ENCODE assay signal across 24 mouse cellular contexts in genomic region chr6:30351290-30351689, GRCm38 (mm10). TPM values are rescaled to one million over a fixed set of nuclear protein-coding genes. Genes with fewer than 3 reads are reported as not detected.
DNase-seq lines count a peak whose midpoint lies in the region; ATAC-seq lines count a peak whose summit lies in the region.
"Had no signal": no experiment of that assay in that cellular context is flagged by ENCODE, and none has a peak within 500 bp of the region (broad histone marks: within the 10 kb centered on the region; RNA-seq: fewer than 3 reads in every experiment).

No protein-coding gene starts in this region.

- H3K27ac ChIP-seq in hindbrain, embryonic 11.5 days (ENCODE audit: low read depth, low read length), result no peak overlapping the region
- no peak overlapping the region for H3K27ac ChIP-seq in midbrain, embryonic 14.5 days (replicated peaks; ENCODE audit: low read depth, low read length)
- H3K27ac ChIP-seq: heart, embryonic 10.5 days; liver, embryonic 13.5 days; midbrain, embryonic 12.5 days; neural tube, embryonic 13.5 days; stomach, postnatal 0 days had no signal

- H3K9ac ChIP-seq in hindbrain, embryonic 11.5 days (ENCODE audit: low read depth, low read length), result no peak overlapping the region
- no peak overlapping the region for H3K9ac ChIP-seq in midbrain, embryonic 14.5 days (replicated peaks; ENCODE audit: low read length)
- H3K9ac ChIP-seq: forebrain, postnatal 0 days; liver, embryonic 13.5 days; midbrain, embryonic 12.5 days; neural tube, embryonic 13.5 days had no signal

- peak; percentile 39 to 51 for DNase-seq in spleen, postnatal 36 days (ENCODE audit: low spot score in 2 of 2)
- DNase-seq in spleen, adult 12 weeks (ENCODE audit: low spot score), result no peak
- DNase-seq in gonadal fat pad, adult 2 months (ENCODE audit: low read depth), result peak; percentile 90
- DNase-seq in thymus, adult 18-20 months, result peak; percentile 67 to 80
- DNase-seq in thymus, postnatal 36 days, result peak; percentile 77 to 85
- DNase-seq in gastrocnemius, adult 8-10 months (ENCODE audit: low spot score in 2 of 2), result no peak
- DNase-seq in hindbrain, embryonic 11.5 days (ENCODE audit: low spot score), result no peak
- no peak for DNase-seq in midbrain, embryonic 14.5 days
- DNase-seq: adrenal gland, postnatal 14 days; cerebellum, adult 9-10 months; forebrain, postnatal 0 days; gastrocnemius, postnatal 36 days; heart, postnatal 4 days; kidney, postnatal 36 days; layer of hippocampus, postnatal 36 days; liver, embryonic 13.5 days; lung, adult 2 months; lung, postnatal 14 days had no signal

- H3K4me2 ChIP-seq in hindbrain, embryonic 11.5 days (replicated peaks; ENCODE audit: low read depth, low read length), result no peak overlapping the region
- no peak overlapping the region for H3K4me2 ChIP-seq in midbrain, embryonic 14.5 days (ENCODE audit: low read length)
- H3K4me2 ChIP-seq: liver, embryonic 13.5 days; midbrain, embryonic 12.5 days; neural tube, embryonic 13.5 days had no signal

- ATAC-seq in hindbrain, embryonic 11.5 days (ENCODE audit: low FRiP score), result no peak
- no peak for ATAC-seq in midbrain, embryonic 14.5 days (ENCODE audit: low FRiP score, low TSS enrichment)
- ATAC-seq: forebrain, postnatal 0 days; hindbrain, embryonic 16.5 days; intestine, postnatal 0 days had no signal

- no peaks in the 10 kb centered on the region for H3K9me3 ChIP-seq in hindbrain, embryonic 11.5 days (ENCODE audit: control insufficient read depth, low read length)
- no peaks in the 10 kb centered on the region for H3K9me3 ChIP-seq in midbrain, embryonic 14.5 days (ENCODE audit: control insufficient read depth, low read length)
- H3K9me3 ChIP-seq: heart, embryonic 10.5 days; liver, embryonic 13.5 days; midbrain, embryonic 12.5 days; neural tube, embryonic 13.5 days had no signal

- H3K4me3 ChIP-seq in hindbrain, embryonic 11.5 days (ENCODE audit: low read depth, low read length), result no peak overlapping the region
- H3K4me3 ChIP-seq in midbrain, embryonic 14.5 days (replicated peaks; ENCODE audit: low read depth, low read length), result no peak overlapping the region
- H3K4me3 ChIP-seq: heart, embryonic 10.5 days; liver, embryonic 13.5 days; midbrain, embryonic 12.5 days; neural tube, embryonic 13.5 days had no signal

- no peaks in the 10 kb centered on the region for H3K4me1 ChIP-seq in hindbrain, embryonic 11.5 days (replicated peaks; ENCODE audit: control insufficient read depth, insufficient read depth, low read length)
- no peaks in the 10 kb centered on the region for H3K4me1 ChIP-seq in midbrain, embryonic 14.5 days (ENCODE audit: control insufficient read depth, insufficient read depth, low read length)
- H3K4me1 ChIP-seq: midbrain, embryonic 12.5 days; neural tube, embryonic 13.5 days had no signal

- no peaks in the 10 kb centered on the region for H3K27me3 ChIP-seq in hindbrain, embryonic 11.5 days (ENCODE audit: control insufficient read depth, insufficient read depth, low read length)
- H3K27me3 ChIP-seq in midbrain, embryonic 14.5 days (ENCODE audit: control insufficient read depth, insufficient read depth, low read length), result no peaks in the 10 kb centered on the region
- H3K27me3 ChIP-seq: liver, embryonic 13.5 days; midbrain, embryonic 12.5 days; neural tube, embryonic 13.5 days had no signal

- WGBS in hindbrain, embryonic 11.5 days, result 84% methylated on average over 9 of the region's 9 CpGs
- 88% methylated on average over 9 of the region's 9 CpGs for WGBS in midbrain, embryonic 14.5 days

- no peaks in the 10 kb centered on the region for H3K36me3 ChIP-seq in hindbrain, embryonic 11.5 days (ENCODE audit: control insufficient read depth, insufficient read depth, low read length)
- H3K36me3 ChIP-seq in midbrain, embryonic 14.5 days (ENCODE audit: control insufficient read depth, insufficient read depth, low read length), result no peaks in the 10 kb centered on the region
- H3K36me3 ChIP-seq: heart, embryonic 10.5 days; liver, embryonic 13.5 days; midbrain, embryonic 12.5 days; neural tube, embryonic 13.5 days had no signal

RNA-seq across cellular contexts. Expression of gene Zc3hc1, which starts 39.5 kb away (rescaled TPM):
- polyA plus RNA-seq in gonadal fat pad, adult 2 months (2012; rRNA removed), result 12.1 and 12.5 TPM in 2 replicates
- total RNA-seq in gastrocnemius, adult 8-10 months (2022), result 10 to 100 TPM; 17.6 to 20.2 (median 19.3) TPM
- polyA plus RNA-seq in hindbrain, embryonic 11.5 days (2014; fragmentation: Nextera tagmentation; extraction: Ambion mirVana), result 69.3 and 79.1 TPM in 2 replicates
- polyA plus RNA-seq in midbrain, embryonic 14.5 days (2014; fragmentation: Nextera tagmentation; extraction: Ambion mirVana), result 67.4 and 71.6 TPM in 2 replicates

RNA-seq across cellular contexts. Expression of gene Ube2h, which starts 47.0 kb away (rescaled TPM):
- 39.8 and 50.9 TPM in 2 replicates for polyA plus RNA-seq in gonadal fat pad, adult 2 months (2012; rRNA removed)
- total RNA-seq in gastrocnemius, adult 8-10 months (2022), result 10 to 100 TPM; 47.9 to 63.1 (median 52.5) TPM
- polyA plus RNA-seq in hindbrain, embryonic 11.5 days (2014; fragmentation: Nextera tagmentation; extraction: Ambion mirVana), result 54.9 and 56.1 TPM in 2 replicates
- 63.1 and 76.5 TPM in 2 replicates for polyA plus RNA-seq in midbrain, embryonic 14.5 days (2014; fragmentation: Nextera tagmentation; extraction: Ambion mirVana)

RNA-seq across cellular contexts. Expression of gene Klhdc10, which starts 50.4 kb away (rescaled TPM):
- polyA plus RNA-seq in gonadal fat pad, adult 2 months (2012; rRNA removed), result 28.4 and 34.6 TPM in 2 replicates
- 10 to 100 TPM; 35.6 to 46.1 (median 40.0) TPM for total RNA-seq in gastrocnemius, adult 8-10 months (2022)
- polyA plus RNA-seq in hindbrain, embryonic 11.5 days (2014; fragmentation: Nextera tagmentation; extraction: Ambion mirVana), result 27.4 and 28.2 TPM in 2 replicates
- polyA plus RNA-seq in midbrain, embryonic 14.5 days (2014; fragmentation: Nextera tagmentation; extraction: Ambion mirVana), result 44.2 and 56.2 TPM in 2 replicates

Comparison
In these comparisons a context has a peak if more than half of its experiments do, and no peak if none do; other contexts are left out.
1. DNase-seq: peak in spleen, postnatal 36 days (2 of 2), gonadal fat pad, adult 2 months (single experiment), thymus, adult 18-20 months (2 of 2) and thymus, postnatal 36 days (2 of 2); none in spleen, adult 12 weeks (single experiment), gastrocnemius, adult 8-10 months (0 of 2), hindbrain, embryonic 11.5 days (single experiment) and midbrain, embryonic 14.5 days (single experiment).